Mouse (Mus musculus) layer of hippocampus, adult 9-10 months (tissue): ENCODE results near the gene Rrp7a.

Source experiments
- DNase-seq: peaks from one replicate; pipeline ENCODE4 v3.0.0; 2022; ENCODE audit warnings: low spot score

Rrp7a gene

GRCm38 (mm10) chr15:83111874-83112273, 10.7 kb downstream of the Rrp7a start:
- no peak for DNase-seq

- no peak for DNase-seq
Measured at GRCm38 (mm10) chr15:83111290-83111689, 11.3 kb downstream of the Rrp7a start.

- no peak for DNase-seq
Measured at GRCm38 (mm10) chr15:83107814-83108213, 14.8 kb downstream of the Rrp7a start.

GRCm38 (mm10) chr15:83106426-83106825, 16.2 kb downstream of the Rrp7a start:
- DNase-seq = no peak

GRCm38 (mm10) chr15:83103111-83103510, 19.5 kb downstream of the Rrp7a start:
- DNase-seq = no peak

GRCm38 (mm10) chr15:83100332-83100662, 22.3 kb downstream of the Rrp7a start:
- DNase-seq = no peak

GRCm38 (mm10) chr15:83099533-83100331, 22.9 kb downstream of the Rrp7a start:
- DNase-seq = no peak

- DNase-seq = no peak
Measured at GRCm38 (mm10) chr15:83095950-83096349, 26.7 kb downstream of the Rrp7a start.

GRCm38 (mm10) chr15:83093687-83094086, 28.9 kb downstream of the Rrp7a start:
- DNase-seq = no peak

GRCm38 (mm10) chr15:83090874-83091273, 31.7 kb downstream of the Rrp7a start:
- DNase-seq = no peak

- no peak for DNase-seq
Measured at GRCm38 (mm10) chr15:83089429-83089605, 33.3 kb downstream of the Rrp7a start, which contains the start of gene Serhl. TSS of gene Serhl (plus strand) at chr15:83089506.

GRCm38 (mm10) chr15:83088495-83089428, 33.8 kb downstream of the Rrp7a start:
- no peak for DNase-seq

GRCm38 (mm10) chr15:83086636-83087328, 35.8 kb downstream of the Rrp7a start:
- no peak for DNase-seq

- no peak for DNase-seq
Measured at GRCm38 (mm10) chr15:83085901-83086300, 36.7 kb downstream of the Rrp7a start.

- no peak for DNase-seq
Measured at GRCm38 (mm10) chr15:83084022-83084640, 38.5 kb downstream of the Rrp7a start.

- no peak for DNase-seq
Measured at GRCm38 (mm10) chr15:83083530-83083929, 39.1 kb downstream of the Rrp7a start.

GRCm38 (mm10) chr15:83075607-83076525, 46.7 kb downstream of the Rrp7a start:
- DNase-seq = no peak

GRCm38 (mm10) chr15:83074179-83074578, 48.4 kb downstream of the Rrp7a start:
- no peak for DNase-seq

- no peak for DNase-seq
Measured at GRCm38 (mm10) chr15:83071752-83072151, 50.8 kb downstream of the Rrp7a start.

- DNase-seq = no peak
Measured at GRCm38 (mm10) chr15:83070942-83071341, 51.7 kb downstream of the Rrp7a start.

GRCm38 (mm10) chr15:83068270-83068669, 54.3 kb downstream of the Rrp7a start:
- DNase-seq = no peak
